Mouse (Mus musculus): ENCODE data around the gene Abcb4.

- TF ChIP-seq E2F4 (IDR thresholded peaks at IDR 0.05; ENCODE audit: borderline replicate concordance, low read depth, low read length) (no peak), EP300 (IDR thresholded peaks at IDR 0.05; ENCODE audit: low read depth in 1 of 2, low read length in 2 of 2) (no peak), SIN3A (IDR thresholded peaks at IDR 0.05; ENCODE audit: low read length) (no peak), TCF12 (IDR thresholded peaks at IDR 0.05; ENCODE audit: low read depth, low read length) (no peak), BHLHE40 (IDR thresholded peaks at IDR 0.05; ENCODE audit: borderline replicate concordance, low read depth, low read length) (no peak), USF2 (IDR thresholded peaks at IDR 0.05; ENCODE audit: borderline replicate concordance in 1 of 2, insufficient read depth in 1 of 2, low read depth in 1 of 2, low read length in 2 of 2) (no peak), CHD1 (IDR thresholded peaks at IDR 0.05; ENCODE audit: low read depth, low read length) (no peak), POLR2A (IDR thresholded peaks at IDR 0.05; ENCODE audit: control insufficient read depth in 1 of 2, insufficient read depth in 1 of 2, low read depth in 1 of 2, low read length in 2 of 2, poor library complexity in 1 of 2) (no peak), TAL1 (IDR thresholded peaks at IDR 0.05; ENCODE audit: low read length) (no peak), MAX (IDR thresholded peaks at IDR 0.05; ENCODE audit: low read length) (no peak)
Measured at GRCm38 (mm10) chr5:8872979-8873915, 20.3 kb upstream of the Abcb4 start.

Measured in MEL (cell line).